Mouse (Mus musculus) embryonic fibroblast, embryonic 13.5 days (primary cell): Measurements from ENCODE around the gene Fstl4.

ENCODE experiments used
- CTCF ChIP-seq: IDR thresholded peaks from 2 replicates; pipeline ENCODE4 v1.5.1; 2011; ENCODE audit warnings: mild to moderate bottlenecking, control low read depth, low read length, moderate library complexity, borderline replicate concordance; ENCODE audit not compliant: insufficient read depth
- POLR2A ChIP-seq: IDR thresholded peaks from 2 replicates; pipeline ENCODE4 v1.6.1; 2011; ENCODE audit warnings: low read depth, mild to moderate bottlenecking, control low read depth, low read length, moderate library complexity

GRCm38 (mm10) chr11:52919231-52919960 lies 155.0 kb downstream of the Fstl4 start:
- TF ChIP-seq CTCF: no peak
- TF ChIP-seq POLR2A: no peak
